Mouse (Mus musculus): ENCODE data around the gene Trem2.
"Not testable (repeated sequence)": the region's sequence is repeated elsewhere in the genome, so short reads cannot be mapped to it uniquely, and the experiment has no call there.

Gene Trem2

DNA sequence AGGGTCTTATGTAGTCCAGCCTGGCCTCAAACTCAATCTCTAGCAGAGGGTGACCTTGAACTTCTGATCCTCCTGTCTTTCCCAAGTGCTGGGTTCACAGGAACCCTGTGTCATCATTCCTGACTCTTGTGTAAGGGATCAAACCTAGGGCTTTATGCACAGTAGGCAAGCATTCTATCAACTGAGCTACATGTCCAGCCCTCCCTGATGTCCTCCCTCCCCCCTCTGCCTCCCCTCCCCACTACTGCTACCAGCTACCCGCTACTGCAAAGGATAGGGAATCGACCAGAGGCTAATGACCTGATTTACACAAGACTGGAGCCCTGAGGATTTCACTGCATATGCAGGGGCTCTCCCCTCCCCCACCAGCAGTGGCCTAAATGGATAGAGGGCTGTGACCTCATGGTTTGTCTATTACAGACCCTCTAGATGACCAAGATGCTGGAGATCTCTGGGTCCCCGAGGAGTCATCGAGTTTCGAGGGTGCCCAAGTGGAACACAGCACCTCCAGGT, 4.5 kb downstream of the Trem2 start:
- no peak for DNase-seq (ENCODE audit: low spot score in 2 of 2)

DNA sequence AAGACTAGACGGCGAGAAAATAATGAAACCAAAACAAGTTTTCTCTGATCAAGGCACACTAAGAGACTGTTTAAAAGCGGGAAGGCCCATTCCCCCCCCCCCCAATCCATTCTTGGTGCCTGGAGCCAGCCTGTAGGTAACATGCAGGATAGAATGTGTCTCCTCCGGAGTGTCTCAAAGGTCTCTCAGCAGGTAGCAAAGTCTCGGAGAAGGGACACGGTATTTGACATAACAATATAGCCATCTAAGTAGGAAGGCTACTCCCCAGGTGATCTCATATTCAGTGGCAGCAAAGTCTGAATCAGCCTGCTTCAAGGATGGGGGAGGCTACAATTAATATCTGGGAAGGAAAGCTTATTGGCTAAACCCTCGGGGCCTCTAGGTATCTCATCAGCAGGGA, 6.8 kb downstream of the Trem2 start:
- DNase-seq (ENCODE audit: low spot score in 2 of 2): not testable (repeated sequence)

DNA sequence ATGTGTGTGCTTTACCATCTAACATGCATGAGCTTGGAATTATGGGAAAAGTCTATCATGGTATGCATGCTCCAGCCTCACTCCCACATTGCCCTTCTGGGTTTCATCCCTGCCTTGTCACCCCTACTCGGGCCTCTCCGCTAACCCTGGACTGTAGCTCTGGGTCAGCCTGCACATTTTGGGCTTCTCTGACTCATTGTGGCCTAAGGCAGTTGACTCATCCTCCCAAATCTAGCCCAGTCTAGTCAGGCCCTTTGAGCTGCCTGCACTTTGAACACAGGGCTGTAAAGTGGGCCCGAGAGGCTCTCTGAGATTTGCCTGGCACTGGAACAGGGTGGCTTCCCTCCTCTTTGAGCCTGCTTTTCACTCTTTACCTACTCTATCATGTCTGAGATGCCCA, 9.6 kb downstream of the Trem2 start:
- DNase-seq (ENCODE audit: low spot score in 2 of 2): no peak

- DNase-seq (ENCODE audit: low spot score in 2 of 2): no peak
These were observed 11.7 kb downstream of the Trem2 start for GRCm38 (mm10) chr17:48357892-48358291.

- DNase-seq (ENCODE audit: low spot score in 2 of 2): no peak
These were observed 13.4 kb downstream of the Trem2 start, which contains the start of gene Treml1 for GRCm38 (mm10) chr17:48359616-48360015. Treml1 (plus strand) TSS chr17:48359916.

- DNase-seq (ENCODE audit: low spot score in 2 of 2): no peak
These were observed 14.3 kb downstream of the Trem2 start for GRCm38 (mm10) chr17:48360462-48360861.

GRCm38 (mm10) chr17:48362346-48362745, 16.1 kb downstream of the Trem2 start:
- DNase-seq (ENCODE audit: low spot score in 2 of 2): no peak

DNA sequence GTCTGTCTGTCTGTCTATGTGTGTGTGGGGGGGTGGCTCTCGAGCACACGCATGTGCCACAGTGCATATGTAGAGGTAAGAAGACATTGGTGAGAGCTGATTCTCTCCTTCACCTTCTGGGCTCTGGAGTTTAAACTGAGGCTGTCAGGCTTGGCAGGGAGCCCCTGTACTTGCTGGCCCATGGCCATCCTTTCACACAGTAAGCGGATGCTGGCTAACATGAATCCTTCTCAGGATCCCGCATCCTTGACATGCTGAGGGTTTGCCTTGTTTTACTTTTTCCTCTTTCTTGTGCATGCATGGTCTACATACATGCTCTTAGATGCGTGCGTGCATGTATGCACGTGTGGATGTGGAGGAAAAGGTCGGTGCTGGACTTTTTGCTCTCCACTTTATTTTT, 16.8 kb downstream of the Trem2 start:
- peak in 1 of 2 experiments; percentile 17 for DNase-seq (ENCODE audit: low spot score in 2 of 2)

DNA sequence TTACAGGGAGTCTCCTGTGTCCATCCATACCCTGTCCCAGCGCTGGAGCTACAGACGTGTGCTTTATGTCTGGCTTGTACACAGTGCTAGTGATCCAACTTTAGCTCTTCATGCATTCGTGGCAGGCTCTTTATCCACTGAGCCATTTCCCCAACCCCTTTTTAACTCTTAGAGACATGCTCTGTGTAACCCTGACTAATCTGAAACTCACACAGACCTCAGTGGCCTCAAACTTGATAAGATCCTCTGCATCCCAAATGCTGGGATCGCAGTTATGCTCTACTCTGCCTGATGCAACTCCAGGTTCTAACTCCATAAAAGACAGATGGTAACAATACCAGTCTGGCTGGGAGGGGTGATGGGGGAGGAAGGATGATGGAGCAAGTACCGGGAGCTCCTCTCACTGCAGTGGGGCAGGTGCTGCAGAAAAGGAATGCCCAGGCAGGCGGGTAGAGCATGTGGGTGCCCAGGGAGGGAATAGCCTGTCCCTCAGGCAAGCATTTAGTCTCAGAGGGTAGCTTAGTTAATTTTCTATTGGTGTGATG, 17.3 kb downstream of the Trem2 start:
- DNase-seq (ENCODE audit: low spot score in 2 of 2): no peak

DNA sequence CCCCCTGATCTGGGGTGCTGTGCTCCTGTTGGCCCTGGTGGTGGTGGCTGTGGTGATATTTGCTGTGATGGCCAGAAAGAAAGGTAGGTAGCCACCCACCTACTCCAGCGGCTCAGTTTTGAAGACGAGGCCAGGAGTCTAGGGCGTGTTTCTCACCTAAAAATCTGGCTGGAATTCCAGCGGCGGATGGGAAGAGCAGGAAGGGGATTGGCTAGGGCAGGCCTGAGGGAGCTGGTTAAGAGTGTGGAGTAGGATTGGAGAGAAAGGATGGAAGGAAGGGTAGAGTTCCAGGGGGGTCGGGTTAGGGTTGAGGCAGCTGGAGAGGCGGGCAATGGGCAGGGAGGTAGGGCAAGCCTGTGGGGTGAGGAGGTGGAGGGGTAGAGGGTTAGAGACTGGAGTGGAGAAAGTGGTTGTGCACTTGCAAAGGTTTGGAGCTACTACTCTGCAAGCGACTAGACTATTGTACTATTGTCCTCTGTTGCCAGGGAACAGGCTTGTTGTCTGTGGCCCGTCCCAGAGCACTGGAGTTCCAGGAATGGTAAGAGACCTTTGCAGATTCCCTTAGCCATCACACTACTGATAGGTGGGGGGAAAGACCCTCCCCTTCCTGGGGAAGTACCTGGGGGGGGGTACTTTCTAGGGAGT, 19.4 kb downstream of the Trem2 start:
- no peak for DNase-seq (ENCODE audit: low spot score in 2 of 2)

- DNase-seq (ENCODE audit: low spot score in 2 of 2): no peak
These were observed 20.6 kb downstream of the Trem2 start for GRCm38 (mm10) chr17:48366806-48367205.

DNA sequence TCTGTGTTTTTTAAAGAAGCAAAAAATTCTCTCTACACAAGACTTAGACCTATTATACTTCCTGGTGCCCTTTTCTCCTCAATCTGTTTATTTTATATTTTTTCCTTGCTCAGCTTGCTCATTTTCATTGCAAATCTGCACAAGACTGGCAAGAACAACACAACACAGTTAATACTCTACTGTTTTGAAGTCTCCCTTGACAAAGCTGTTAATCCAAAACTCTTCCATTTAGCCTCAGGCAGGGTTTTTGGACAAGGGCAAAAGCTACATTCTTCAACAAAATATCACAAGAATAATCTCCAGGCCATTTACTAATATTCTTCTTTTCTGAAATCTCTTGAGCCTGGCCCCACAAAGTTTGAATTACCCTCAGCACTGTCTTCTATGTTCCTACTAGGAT, 25.4 kb downstream of the Trem2 start:
- no peak for DNase-seq (ENCODE audit: low spot score in 2 of 2)

- DNase-seq (ENCODE audit: low spot score in 2 of 2): no peak
These were observed 26.8 kb downstream of the Trem2 start for GRCm38 (mm10) chr17:48372987-48373386.

GRCm38 (mm10) chr17:48376102-48376501, 29.9 kb downstream of the Trem2 start:
- no peak for DNase-seq (ENCODE audit: low spot score in 2 of 2)

DNA sequence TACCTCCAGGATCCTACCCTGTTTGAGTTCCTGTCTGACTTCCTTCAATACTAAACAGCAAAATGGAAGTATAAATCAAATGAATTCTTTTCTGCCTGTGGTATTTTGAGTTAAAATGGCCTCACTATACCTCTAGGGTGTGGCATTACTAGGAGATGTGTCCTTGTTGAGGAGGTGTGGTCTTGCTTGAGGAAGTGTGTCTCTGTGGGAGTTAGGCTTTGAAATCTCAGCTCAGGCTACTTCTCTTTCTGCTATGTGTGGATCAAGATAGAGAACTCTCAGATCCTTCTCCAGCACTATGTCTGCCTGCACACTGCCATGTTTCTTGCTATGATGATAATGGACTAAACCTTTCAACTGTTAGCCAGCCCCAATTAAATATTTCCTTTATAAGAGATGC, 32.8 kb downstream of the Trem2 start:
- DNase-seq (ENCODE audit: low spot score in 2 of 2): no peak

GRCm38 (mm10) chr17:48385786-48386461, 39.7 kb downstream of the Trem2 start:
- no peak for DNase-seq (ENCODE audit: low spot score in 2 of 2)

DNA sequence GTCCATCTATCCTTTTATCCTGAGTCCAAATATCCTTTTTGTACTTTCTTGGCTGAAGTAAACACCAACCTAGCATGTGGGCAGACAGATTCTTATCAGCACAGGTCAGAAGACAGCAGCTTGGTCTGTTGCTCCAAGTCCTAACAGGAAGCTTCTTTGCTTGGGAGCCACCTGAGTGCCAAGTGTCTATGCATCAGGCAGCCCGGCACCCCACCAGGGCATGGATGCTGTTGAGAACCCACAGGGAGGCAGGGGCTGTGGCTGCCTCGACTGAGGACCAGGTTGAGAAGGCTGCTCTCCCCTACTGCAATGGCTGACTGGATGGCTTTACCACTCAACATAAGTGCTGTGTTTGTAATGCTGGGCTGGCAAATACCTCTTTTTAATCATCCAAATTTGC, 42.5 kb downstream of the Trem2 start:
- DNase-seq (ENCODE audit: low spot score in 2 of 2): no peak

DNA sequence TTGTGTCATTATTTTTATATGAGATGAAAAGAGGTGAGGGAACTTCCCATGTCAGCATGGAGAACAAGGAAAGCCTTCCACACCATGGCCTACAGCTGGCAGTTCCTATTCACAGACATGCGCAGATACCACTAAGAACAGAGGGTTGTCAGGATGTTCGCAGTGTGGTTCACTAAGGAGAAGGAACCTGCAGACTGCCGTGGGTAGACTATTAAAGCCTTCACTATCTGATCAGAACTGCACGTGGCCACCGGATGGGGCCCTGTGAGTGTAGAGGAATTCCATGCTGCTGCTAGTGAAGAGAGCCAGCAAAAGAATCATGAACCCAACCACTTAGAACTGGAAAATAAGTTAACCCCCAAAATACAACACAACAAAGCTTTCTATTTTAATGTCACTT, 43.2 kb downstream of the Trem2 start:
- DNase-seq (ENCODE audit: low spot score in 2 of 2): no peak

GRCm38 (mm10) chr17:48391446-48391845, 45.2 kb downstream of the Trem2 start:
- no peak for DNase-seq (ENCODE audit: low spot score in 2 of 2)

DNA sequence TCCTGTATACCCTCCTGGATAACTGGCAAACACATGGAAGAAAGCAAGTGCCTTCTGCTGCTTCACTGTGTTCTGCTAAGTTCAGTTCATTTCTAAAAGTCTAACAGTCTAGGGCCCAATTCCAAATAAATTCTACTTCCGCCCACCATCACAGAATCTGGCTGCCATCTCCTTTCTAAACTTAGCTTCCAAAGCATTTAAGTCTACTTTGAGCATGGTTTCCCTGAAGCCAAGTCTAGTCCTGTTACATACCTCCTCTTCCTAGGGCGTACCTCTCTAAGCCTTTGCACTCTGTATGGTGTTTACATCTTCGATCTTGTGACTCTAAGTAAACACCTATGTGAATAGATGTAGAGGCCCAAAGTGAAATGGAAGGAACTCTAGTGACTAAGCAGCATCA, 46.4 kb downstream of the Trem2 start:
- DNase-seq (ENCODE audit: low spot score in 2 of 2): no peak

GRCm38 (mm10) chr17:48401710-48402109, 55.5 kb downstream of the Trem2 start:
- no peak for DNase-seq (ENCODE audit: low spot score in 2 of 2)

DNA sequence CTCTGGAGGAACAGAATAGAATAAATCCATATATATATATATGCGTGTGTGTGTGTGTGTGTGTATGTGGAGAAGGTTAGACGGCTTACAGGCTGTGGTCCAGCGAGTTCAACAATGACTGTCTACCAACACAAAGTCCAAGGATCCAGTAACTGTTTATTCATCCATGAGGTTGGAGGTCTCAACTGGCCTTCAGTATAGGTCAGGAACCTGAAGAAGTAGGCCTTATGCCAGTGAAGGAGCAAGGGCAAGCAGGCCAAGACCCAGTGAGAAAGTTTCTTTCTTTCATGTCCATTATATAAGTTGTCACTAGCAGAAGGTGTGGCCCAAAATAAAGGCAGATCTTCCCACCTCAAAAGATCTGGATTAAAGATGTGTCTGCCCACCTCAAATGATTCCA, 56.5 kb downstream of the Trem2 start:
- no peak for DNase-seq (ENCODE audit: low spot score in 2 of 2)

Data from urinary bladder, postnatal 36 days (tissue).